Mouse (Mus musculus) embryo, embryonic 11 days (tissue): ENCODE data around the gene Mtmr12.

ENCODE experiments used
- DNase-seq: peaks from one replicate; pipeline ENCODE4 v3.0.0-alpha.2; 2015

Gene Mtmr12

DNA sequence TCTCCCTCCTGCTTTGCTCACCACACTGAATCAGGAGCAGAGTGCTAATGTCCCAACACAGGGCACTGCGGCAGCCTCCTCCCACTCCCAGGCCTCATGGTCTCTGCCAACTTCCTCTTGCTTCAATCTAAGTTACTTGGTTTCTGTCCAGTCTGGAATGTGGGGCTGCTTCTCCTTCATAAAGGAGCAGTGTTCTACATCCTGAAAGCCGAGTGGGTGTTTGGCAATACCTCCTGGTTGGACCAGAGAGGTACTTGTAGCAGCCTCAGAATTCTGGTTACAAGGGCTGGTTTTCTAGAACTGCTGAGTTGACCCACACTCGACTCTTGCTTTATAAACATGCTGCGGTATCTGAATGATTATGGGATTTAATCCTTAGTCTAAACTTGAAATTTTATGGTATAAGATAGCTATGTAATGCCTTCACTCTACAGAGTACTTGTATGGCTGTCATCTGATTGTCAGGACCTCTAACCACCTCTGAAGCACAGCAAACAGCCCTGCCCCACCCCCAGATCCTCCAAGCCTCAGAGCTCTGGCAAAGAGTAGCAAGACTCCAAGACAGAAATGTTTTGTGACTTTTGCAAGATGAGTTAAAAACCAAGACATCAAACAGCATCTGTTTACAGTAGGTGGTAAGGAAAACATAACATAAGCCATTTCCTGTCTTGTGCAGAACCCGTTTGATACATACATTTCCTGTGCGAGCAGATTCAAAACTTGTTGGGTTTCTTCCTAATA, 80.1 kb downstream of the Mtmr12 start:
- no peak for DNase-seq

DNA sequence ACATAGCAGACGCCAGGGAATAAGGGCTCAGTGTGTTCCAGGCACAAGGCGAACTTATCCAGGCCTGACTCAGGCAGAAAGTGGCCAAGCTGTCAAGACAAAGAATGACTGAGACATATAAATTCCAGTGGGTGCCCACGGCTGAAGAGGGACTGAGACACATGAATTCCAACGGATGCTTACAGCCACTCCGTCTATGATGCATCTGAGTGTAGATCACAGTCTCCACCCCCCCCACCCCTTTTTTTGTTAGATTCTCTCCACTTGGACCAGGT, 80.6 kb downstream of the Mtmr12 start:
- no peak for DNase-seq

GRCm38 (mm10) chr15:12290330-12290729, 85.5 kb downstream of the Mtmr12 start:
- DNase-seq = no peak

- no peak for DNase-seq
Observed at GRCm38 (mm10) chr15:12291757-12292156, 86.9 kb downstream of the Mtmr12 start.

DNA sequence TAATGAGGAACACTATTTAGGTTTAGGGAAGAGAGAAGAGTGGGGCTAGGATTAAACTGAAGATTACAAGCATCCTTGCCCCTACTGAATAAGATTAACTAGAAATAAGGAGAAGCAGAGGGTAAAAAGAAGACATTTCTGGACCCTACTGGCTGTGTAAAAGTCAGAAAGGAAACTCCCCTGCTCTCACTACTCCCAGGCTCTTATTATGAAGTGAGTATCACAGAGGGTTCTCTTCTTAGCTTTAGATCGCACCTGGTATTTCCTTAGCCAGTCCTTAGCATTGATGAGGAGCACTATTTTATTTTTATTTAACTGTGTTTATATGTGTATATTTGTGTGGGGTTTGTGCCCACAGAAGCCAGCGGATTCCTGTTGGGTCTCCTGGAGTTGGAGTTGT, 91.4 kb downstream of the Mtmr12 start:
- no peak for DNase-seq

GRCm38 (mm10) chr15:12298231-12298737, 93.5 kb downstream of the Mtmr12 start:
- no peak for DNase-seq

DNA sequence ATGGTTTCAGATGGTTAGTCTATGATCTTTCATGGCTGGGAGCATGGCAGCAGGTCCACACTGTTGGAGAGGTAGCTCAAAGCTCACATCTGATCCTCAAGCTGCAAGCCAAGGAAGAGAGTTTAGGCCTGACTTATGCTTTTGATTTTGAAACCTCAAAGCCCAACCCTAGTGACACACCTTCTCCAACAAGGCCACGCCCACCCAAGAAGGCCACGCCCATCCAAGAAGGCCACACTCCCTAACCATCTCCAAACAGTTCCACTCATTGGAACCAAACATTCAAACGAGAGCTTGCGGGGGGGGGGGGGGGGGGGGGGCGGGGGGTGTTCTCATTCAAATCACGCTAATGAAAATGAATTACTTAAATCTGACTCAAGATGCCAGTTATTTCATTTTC, 96.9 kb downstream of the Mtmr12 start:
- DNase-seq = no peak

GRCm38 (mm10) chr15:12306188-12307071, 101.6 kb downstream of the Mtmr12 start:
- no peak for DNase-seq

GRCm38 (mm10) chr15:12307114-12307513, 102.3 kb downstream of the Mtmr12 start:
- no peak for DNase-seq

DNA sequence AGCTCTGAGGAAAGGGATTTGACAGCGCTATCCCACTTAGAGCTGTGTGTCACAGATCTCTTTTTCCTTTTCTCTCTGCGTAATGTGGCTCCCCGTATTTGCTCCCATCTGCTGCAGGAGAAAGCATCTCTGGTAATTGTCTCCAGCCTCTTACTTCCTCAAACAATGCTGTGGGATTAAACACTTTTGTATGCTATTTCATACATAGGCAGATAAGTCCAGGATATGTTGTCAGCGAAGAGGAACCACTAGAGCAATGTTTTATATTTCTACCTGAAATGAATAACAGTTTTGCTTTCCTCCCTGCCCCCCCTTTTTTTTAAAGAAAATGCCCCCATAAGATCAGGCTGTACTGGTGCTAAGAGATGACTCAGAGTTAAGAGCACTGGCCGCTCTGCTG, 103.7 kb downstream of the Mtmr12 start:
- DNase-seq = no peak

- no peak for DNase-seq
Observed at GRCm38 (mm10) chr15:12310676-12311075, 105.8 kb downstream of the Mtmr12 start.

DNA sequence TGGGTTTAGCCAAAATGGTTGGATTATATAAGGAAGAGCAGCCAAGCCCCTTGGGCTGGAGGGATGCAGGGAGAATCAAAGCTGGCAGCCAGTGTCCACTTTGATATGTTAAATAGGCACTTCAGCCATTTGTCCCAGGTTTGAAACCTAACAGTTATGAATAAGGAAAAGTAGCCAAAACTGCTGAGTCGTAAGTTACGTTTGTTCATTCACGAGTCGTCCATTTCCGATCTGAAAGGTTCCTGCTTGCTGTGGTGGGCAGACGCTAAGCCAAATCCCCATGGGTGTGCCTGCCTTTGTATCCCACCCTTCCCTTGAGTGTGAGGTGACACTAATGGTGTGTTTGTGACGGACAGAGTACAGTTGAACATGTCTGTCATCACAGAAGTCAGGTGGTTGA, 106.6 kb downstream of the Mtmr12 start:
- DNase-seq = no peak

DNA sequence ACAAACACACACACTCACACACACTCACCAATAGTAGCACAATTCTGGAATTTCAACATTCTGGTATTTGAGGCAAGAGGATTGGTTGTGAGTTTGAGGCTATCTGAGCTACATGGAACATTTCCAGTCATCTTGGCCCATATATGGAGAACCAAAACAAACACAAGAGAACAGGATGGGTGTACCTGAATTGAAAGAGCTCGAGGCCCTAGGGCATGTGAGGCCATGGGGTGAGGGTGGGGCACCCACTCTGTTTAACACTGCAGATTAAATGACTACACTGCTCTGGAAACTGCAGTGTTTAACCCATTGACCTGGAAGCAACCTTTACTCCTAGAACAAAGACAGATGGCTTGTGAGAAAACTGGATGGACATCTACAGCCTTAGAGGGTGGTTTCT, 108.4 kb downstream of the Mtmr12 start:
- no peak for DNase-seq

DNA sequence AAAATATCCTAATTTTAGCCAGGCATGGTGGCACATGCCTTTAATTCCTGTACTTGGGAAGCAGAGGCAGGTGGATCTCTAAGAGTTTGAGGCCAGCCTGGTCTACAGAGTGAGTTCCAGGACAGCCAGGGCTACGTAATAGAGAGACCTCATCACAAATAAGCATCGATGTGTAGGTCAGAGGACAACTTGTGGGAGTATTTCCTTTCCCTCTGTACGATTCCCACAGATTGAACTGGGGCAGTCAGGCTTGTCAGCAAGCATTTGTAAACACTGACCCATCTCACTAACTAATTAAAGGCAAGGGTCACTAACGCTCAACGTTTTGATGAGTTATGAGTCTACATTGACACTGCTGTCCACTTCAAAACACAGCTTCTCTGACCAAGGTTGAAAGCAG, 109.8 kb downstream of the Mtmr12 start:
- no peak for DNase-seq

- DNase-seq = no peak
Observed at GRCm38 (mm10) chr15:12315996-12316395, 111.2 kb downstream of the Mtmr12 start.

DNA sequence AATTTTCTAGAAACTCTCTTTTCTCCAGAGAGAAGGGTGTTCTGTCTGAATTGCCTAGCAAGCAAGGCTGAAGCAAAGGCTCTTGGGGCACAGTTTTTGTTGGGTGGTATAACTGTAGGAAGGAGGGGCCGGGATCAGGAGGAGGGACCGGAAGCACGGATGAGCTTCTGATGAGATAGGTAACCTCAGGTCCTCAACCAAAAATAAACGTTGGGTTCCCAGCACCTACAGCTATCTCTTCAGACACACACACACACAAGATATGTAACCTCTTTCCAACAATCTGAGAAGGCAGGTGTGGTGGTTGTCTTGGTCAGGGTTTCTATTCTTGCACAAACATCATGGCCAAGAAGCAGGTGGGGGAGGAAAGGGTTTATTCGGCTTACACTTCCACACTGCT, 112.5 kb downstream of the Mtmr12 start:
- DNase-seq = no peak

DNA sequence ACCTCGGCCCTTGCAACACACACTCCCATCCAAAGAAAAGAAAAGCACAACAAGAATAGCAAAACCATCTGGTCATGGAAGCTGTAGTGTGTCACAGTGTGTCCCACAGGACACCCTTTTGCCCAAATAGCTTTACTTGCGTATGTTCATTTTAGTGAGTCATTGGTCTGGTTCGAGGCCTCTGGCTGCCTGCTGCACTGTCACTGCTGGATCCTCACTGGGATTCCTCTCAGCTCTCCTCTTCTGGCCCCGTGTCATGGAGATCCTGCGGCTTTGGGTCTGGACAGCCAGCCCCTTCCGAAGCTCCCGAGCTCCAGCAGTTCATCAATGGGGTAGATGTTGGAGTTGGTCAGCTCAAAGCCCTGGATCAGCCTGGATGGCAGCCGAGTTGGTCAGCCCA, 113.6 kb downstream of the Mtmr12 start:
- DNase-seq = no peak

- DNase-seq = no peak
Observed at GRCm38 (mm10) chr15:12319889-12320288, 115.1 kb downstream of the Mtmr12 start.

- DNase-seq = no peak
Observed at GRCm38 (mm10) chr15:12320441-12321090, 115.7 kb downstream of the Mtmr12 start.

GRCm38 (mm10) chr15:12321091-12321787, 116.4 kb downstream of the Mtmr12 start, which contains the start of gene Golph3:
TSS of gene Golph3 (plus strand) at chr15:12321450.
- DNase-seq = peak; percentile 98

DNA sequence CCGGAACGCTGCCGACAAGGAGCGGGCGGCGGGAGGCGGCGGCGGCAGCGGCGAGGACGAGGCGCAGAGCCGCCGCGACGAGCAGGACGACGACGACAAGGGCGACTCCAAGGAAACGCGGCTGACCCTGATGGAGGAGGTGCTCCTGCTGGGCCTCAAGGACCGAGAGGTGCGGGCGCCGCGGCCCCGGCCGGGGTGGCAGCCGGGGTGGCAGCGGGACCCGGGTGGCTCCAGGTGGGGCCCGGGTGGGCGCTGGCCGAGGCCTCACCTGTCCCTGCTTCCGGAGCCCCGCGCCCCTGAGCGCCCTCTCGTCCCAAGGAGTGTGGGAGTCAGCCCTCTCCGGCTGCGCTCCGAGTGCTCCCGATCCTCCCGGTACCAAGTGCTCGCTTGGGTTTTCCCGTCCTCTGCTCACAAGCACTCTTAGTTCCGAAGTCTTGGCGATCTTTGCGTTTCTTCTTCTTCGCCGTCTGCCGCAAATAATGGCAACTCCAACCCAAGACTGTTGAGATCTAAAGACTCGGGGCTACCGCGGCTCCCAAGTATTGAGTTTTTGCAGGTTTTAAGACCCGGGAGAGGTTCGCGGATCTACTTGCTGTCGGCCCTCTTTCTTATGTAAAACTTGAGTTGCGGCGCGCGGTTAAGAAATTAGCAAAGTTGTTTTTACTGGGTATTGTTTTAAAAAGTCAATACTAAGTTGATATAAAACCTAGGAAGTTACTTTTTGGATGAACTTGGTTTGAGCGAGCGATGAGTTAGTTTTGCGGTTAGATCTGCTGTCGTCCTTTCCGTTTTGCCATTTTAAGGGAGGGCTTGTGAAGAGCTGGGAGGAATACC, 117.2 kb downstream of the Mtmr12 start, which contains the start of gene 1810049J17Rik:
Gene 1810049J17Rik (minus strand): TSS at position 112 of the 834 bp plus-strand sequence.
- peak; percentile 63 for DNase-seq
